Mouse (Mus musculus) adrenal gland, postnatal 14 days (tissue): ENCODE measurements around the gene Adam1a. TPM values are rescaled to one million over a fixed set of nuclear protein-coding genes. Genes with fewer than 3 reads are reported as not detected.
"Not testable (repeated sequence)": the region's sequence is repeated elsewhere in the genome, so short reads cannot be mapped to it uniquely, and the experiment has no call there.

Experiments
- DNase-seq: peaks from one replicate; pipeline ENCODE4 v3.0.0; 2021; ENCODE audit warnings: mixed read lengths
- total RNA-seq: library from RNA; stranded (reverse); gene quantifications from 2 replicates; pipeline ENCODE4 v1.2.3, GENCODE M21; 2021

Gene Adam1a
- total RNA-seq, 1 experiment from 2014 or later = 5.8 TPM

- not testable (repeated sequence) for DNase-seq
These were observed 43.8 kb downstream of the Adam1a start for GRCm38 (mm10) chr5:121501424-121501996.

- DNase-seq = no peak
These were observed 44.6 kb downstream of the Adam1a start for GRCm38 (mm10) chr5:121500719-121501118.

- no peak for DNase-seq
These were observed 52.0 kb downstream of the Adam1a start for GRCm38 (mm10) chr5:121493305-121493704.

GRCm38 (mm10) chr5:121484801-121485200 lies 60.5 kb downstream of the Adam1a start:
- DNase-seq = no peak

GRCm38 (mm10) chr5:121477680-121478079 lies 67.6 kb downstream of the Adam1a start:
- DNase-seq = peak; percentile 42

GRCm38 (mm10) chr5:121476040-121476439 lies 69.2 kb downstream of the Adam1a start:
- no peak for DNase-seq

- DNase-seq = no peak
These were observed 70.7 kb downstream of the Adam1a start for GRCm38 (mm10) chr5:121474610-121475009.

- DNase-seq = no peak
These were observed 72.9 kb downstream of the Adam1a start for GRCm38 (mm10) chr5:121472411-121472810.

- no peak for DNase-seq
These were observed 75.7 kb downstream of the Adam1a start for GRCm38 (mm10) chr5:121469566-121469965.

Other genes starting within 250 kb of the Adam1a start
- 38.1 and 52.2 TPM in 2 replicates for gene Trafd1, start 159.8 kb downstream of the Adam1a start, total RNA-seq
- gene Naa25, start 147.5 kb downstream of the Adam1a start, total RNA-seq = 34.7 and 36.3 TPM in 2 replicates
- gene Tmem116, start 93.6 kb downstream of the Adam1a start, total RNA-seq = 1.5 and 2.1 TPM in 2 replicates
- 110 and 116 TPM in 2 replicates for gene Erp29, start 93.0 kb downstream of the Adam1a start, total RNA-seq
- gene Adam1b, start 42.0 kb downstream of the Adam1a start, total RNA-seq = not detected in 2 replicates
- not detected in 2 replicates for gene Gm42878, start within 50 bp of the Adam1a start, total RNA-seq
- gene Mapkapk5, start 423 bp upstream of the Adam1a start, total RNA-seq = 93.2 and 96.4 TPM in 2 replicates
- 1,038 and 1,196 TPM in 2 replicates for gene Aldh2, start 48.3 kb upstream of the Adam1a start, total RNA-seq
- 25.1 and 29.1 TPM in 2 replicates for gene Acad12, start 73.5 kb upstream of the Adam1a start, total RNA-seq
- 36.5 and 41.1 TPM in 2 replicates for gene Acad10, start 115.0 kb upstream of the Adam1a start, total RNA-seq
- 55.0 and 57.1 TPM in 2 replicates for gene Brap, start 115.1 kb upstream of the Adam1a start, total RNA-seq
- 170 and 187 TPM in 2 replicates for gene Atxn2, start 165.9 kb upstream of the Adam1a start, total RNA-seq